Mouse (Mus musculus): Measurements from ENCODE around the gene Borcs8.

DNA sequence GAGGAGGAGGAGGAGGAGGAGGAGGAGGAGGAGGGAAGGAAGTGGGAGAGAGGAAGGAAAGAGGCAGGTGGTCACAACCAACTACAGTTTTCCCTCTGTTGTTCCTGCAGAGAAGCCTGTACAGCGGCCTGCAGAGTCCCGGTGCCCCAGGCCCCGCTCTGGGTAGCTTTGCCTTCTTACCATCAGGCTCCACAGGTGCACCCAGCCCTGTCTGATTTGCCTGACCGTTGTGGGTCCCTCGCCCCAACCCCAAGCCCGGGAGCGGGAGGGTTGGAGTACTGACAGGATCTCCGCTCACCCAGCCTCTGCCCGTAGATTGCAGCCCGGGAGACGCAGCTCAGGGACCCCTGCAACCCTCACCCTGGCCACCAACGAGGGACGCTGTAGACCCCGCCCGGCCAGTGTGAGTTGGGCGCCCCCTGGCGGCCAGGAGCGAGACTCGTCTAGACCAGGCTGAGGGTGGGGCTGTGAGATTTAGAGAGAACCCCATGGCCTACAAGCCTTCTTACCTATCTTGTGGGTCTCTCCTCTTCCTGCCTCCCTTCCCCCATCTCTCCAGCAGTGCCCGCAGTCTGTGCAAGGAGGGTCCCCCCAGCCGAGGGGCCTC is 27.3 kb downstream of the Borcs8 start:
- no peak for TF ChIP-seq POLR2A (IDR thresholded peaks at IDR 0.05; ENCODE audit: borderline replicate concordance, insufficient read depth, low read length)
- TF ChIP-seq CTCF (IDR thresholded peaks at IDR 0.05; ENCODE audit: borderline replicate concordance, insufficient read depth, low read depth, low read length) = peak; percentile 89

Measured in cerebellum, adult 2 months (tissue).